Mouse (Mus musculus): Measurements from ENCODE around the gene Pou2f1. TPM values are rescaled to one million over a fixed set of nuclear protein-coding genes. Genes with fewer than 3 reads are reported as not detected.

Pou2f1 gene
- polyA plus RNA-seq, 1 experiment from 2014 or later: 26.1 TPM

GRCm38 (mm10) chr1:165934648-165935465 lies 67.6 kb downstream of the Pou2f1 start:
- Histone ChIP-seq H3K27ac (ENCODE audit: low read depth, low read length) (peak overlapping the region; percentile 37; the same call in 1 of the 2 replicates), H3K27me3 (ENCODE audit: control insufficient read depth, insufficient read depth, low read length) (no peaks in the 10 kb centered on the region), H3K4me1 (replicated peaks; ENCODE audit: control insufficient read depth, insufficient read depth, low read length) (no peaks in the 10 kb centered on the region), H3K36me3 (ENCODE audit: control insufficient read depth, insufficient read depth, low read length) (no peaks in the 10 kb centered on the region), H3K9ac (ENCODE audit: low read depth, low read length) (no peak overlapping the region), H3K9me3 (ENCODE audit: control insufficient read depth, low read length) (no peaks in the 10 kb centered on the region), H3K4me2 (replicated peaks; ENCODE audit: low read depth, low read length) (no peak overlapping the region), H3K4me3 (ENCODE audit: low read depth, low read length) (no peak overlapping the region)
- DNase-seq (ENCODE audit: low spot score): peak; percentile 52
- peak; percentile 96 for ATAC-seq (ENCODE audit: low FRiP score)
- 48% methylated on average over 7 of the region's 7 CpGs for WGBS

DNA sequence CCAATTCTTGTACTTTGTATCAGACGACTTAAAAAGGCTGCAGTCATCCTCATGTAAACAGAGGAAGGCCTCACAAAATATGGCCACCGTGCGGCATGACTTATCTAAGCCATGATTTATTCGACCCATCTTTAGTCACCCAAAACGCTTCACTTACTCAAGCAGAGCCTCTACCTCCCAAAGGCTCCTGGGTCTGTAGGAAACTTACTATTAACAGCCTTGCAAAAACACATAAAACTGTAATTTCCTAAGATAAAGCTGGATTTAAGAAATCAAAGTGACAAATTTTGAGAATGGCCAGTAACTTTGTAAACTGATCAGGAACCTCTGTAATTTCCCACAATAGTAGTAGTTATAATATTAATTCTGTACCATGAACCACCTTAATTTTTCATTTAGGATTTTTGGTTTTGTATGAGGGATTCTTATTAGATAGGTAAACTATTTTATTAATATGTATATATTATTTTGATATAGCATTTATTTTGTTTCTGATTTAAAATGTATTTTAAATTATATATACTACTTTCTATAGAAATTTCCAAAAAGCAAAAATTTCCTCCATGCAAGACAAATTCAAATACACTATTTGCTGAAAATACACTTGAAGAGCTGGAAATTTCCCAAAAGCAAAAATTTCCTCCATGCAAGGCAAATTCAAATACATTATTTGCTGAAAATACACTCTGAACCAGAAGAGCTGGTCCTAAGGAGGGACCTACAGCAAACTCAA lies 68.4 kb downstream of the Pou2f1 start:
- DNase-seq (ENCODE audit: low spot score) (no peak), ATAC-seq (ENCODE audit: low FRiP score) (no peak)
- H3K27ac ChIP-seq (ENCODE audit: low read depth, low read length): no peak overlapping the region; the same call in 1 of the 2 replicates
- H3K36me3 ChIP-seq (ENCODE audit: control insufficient read depth, insufficient read depth, low read length): no peaks in the 10 kb centered on the region
- H3K4me3 ChIP-seq (ENCODE audit: low read depth, low read length): no peak overlapping the region
- H3K27me3 ChIP-seq (ENCODE audit: control insufficient read depth, insufficient read depth, low read length): no peaks in the 10 kb centered on the region
- no peaks in the 10 kb centered on the region for H3K9me3 ChIP-seq (ENCODE audit: control insufficient read depth, low read length)
- 83% methylated on average over 5 of the region's 5 CpGs for WGBS
- H3K9ac ChIP-seq (ENCODE audit: low read depth, low read length): no peak overlapping the region
- no peak overlapping the region; the same call in 1 of the 2 replicates for H3K4me2 ChIP-seq (replicated peaks; ENCODE audit: low read depth, low read length)
- no peaks in the 10 kb centered on the region for H3K4me1 ChIP-seq (replicated peaks; ENCODE audit: control insufficient read depth, insufficient read depth, low read length)

DNA sequence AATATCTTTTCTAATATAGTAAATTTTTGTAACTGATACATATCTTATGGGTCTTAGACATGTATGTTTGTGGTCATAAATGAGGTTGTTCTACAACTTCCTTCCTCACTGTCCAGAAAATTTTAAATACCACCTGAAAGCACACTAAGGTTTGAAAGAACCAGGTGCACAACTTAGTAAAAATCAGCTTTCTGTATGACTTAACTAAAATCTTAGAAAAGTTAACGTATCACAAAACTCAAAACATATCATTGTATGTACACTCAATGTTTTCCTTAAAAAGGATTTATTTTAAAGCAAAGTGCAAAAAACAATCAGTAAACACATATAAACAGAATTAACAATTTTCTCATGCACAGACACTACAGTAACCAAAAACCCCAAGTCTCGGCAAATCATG lies 69.6 kb downstream of the Pou2f1 start:
- Histone ChIP-seq H3K9ac (ENCODE audit: low read depth, low read length) (no peak overlapping the region), H3K9me3 (ENCODE audit: control insufficient read depth, low read length) (no peaks in the 10 kb centered on the region), H3K27me3 (ENCODE audit: control insufficient read depth, insufficient read depth, low read length) (no peaks in the 10 kb centered on the region), H3K27ac (ENCODE audit: low read depth, low read length) (no peak overlapping the region), H3K4me2 (replicated peaks; ENCODE audit: low read depth, low read length) (no peak overlapping the region), H3K36me3 (ENCODE audit: control insufficient read depth, insufficient read depth, low read length) (no peaks in the 10 kb centered on the region), H3K4me1 (replicated peaks; ENCODE audit: control insufficient read depth, insufficient read depth, low read length) (no peaks in the 10 kb centered on the region), H3K4me3 (ENCODE audit: low read depth, low read length) (no peak overlapping the region)
- ATAC-seq (ENCODE audit: low FRiP score) (no peak), DNase-seq (ENCODE audit: low spot score) (no peak)
- WGBS: 94% methylated on average over 2 of the region's 2 CpGs

- Histone ChIP-seq H3K9ac (ENCODE audit: low read depth, low read length) (no peak overlapping the region), H3K4me3 (ENCODE audit: low read depth, low read length) (no peak overlapping the region), H3K9me3 (ENCODE audit: control insufficient read depth, low read length) (no peaks in the 10 kb centered on the region), H3K27ac (ENCODE audit: low read depth, low read length) (no peak overlapping the region), H3K36me3 (ENCODE audit: control insufficient read depth, insufficient read depth, low read length) (no peaks in the 10 kb centered on the region), H3K4me2 (replicated peaks; ENCODE audit: low read depth, low read length) (no peak overlapping the region), H3K27me3 (ENCODE audit: control insufficient read depth, insufficient read depth, low read length) (no peaks in the 10 kb centered on the region), H3K4me1 (replicated peaks; ENCODE audit: control insufficient read depth, insufficient read depth, low read length) (no peaks in the 10 kb centered on the region)
- ATAC-seq (ENCODE audit: low FRiP score) (no peak), DNase-seq (ENCODE audit: low spot score) (no peak)
- WGBS: 93% methylated on average over 3 of the region's 3 CpGs
Measured at GRCm38 (mm10) chr1:165930510-165930909, 72.0 kb downstream of the Pou2f1 start.

GRCm38 (mm10) chr1:165927507-165928279 lies 74.8 kb downstream of the Pou2f1 start:
- no peak overlapping the region for H3K4me2 ChIP-seq (replicated peaks; ENCODE audit: low read depth, low read length)
- 90% methylated on average over 7 of the region's 7 CpGs for WGBS

DNA sequence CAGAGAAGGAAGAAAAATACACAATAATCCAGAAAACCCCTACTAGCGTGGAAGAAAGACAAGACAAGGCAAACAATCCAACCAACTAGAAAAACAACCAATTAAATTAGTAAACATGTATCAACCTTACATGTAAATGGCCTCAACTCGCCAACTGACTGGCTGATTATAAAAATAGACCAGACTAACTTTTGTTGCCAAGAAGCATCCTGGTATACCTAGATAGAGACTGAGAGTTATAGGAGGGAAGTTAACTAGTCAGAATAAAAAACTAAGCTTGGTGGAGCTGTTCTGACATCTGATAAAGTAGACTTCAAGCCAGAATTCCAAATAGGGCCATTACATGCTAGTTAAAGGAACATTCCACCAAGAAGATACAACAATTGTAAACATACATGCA lies 77.3 kb downstream of the Pou2f1 start:
- H3K27me3 ChIP-seq (ENCODE audit: control insufficient read depth, insufficient read depth, low read length): no peaks in the 10 kb centered on the region
- ATAC-seq (ENCODE audit: low FRiP score): no peak
- WGBS: 96% methylated on average over 2 of the region's 2 CpGs
- no peak overlapping the region for H3K27ac ChIP-seq (ENCODE audit: low read depth, low read length)
- H3K9me3 ChIP-seq (ENCODE audit: control insufficient read depth, low read length): no peaks in the 10 kb centered on the region
- H3K4me1 ChIP-seq (replicated peaks; ENCODE audit: control insufficient read depth, insufficient read depth, low read length): no peaks in the 10 kb centered on the region
- no peak overlapping the region for H3K4me2 ChIP-seq (replicated peaks; ENCODE audit: low read depth, low read length)
- no peak for DNase-seq (ENCODE audit: low spot score)
- no peak overlapping the region for H3K9ac ChIP-seq (ENCODE audit: low read depth, low read length)
- H3K4me3 ChIP-seq (ENCODE audit: low read depth, low read length): no peak overlapping the region
- 0 out of 2 replicates have a peak, but pooled peaks cover 2% of the 10 kb centered on the region for H3K36me3 ChIP-seq (ENCODE audit: control insufficient read depth, insufficient read depth, low read length)

More at GRCm38 (mm10) chr1:165927507-165928279, 74.8 kb downstream of the Pou2f1 start:
- Histone ChIP-seq H3K4me1 (replicated peaks; ENCODE audit: control insufficient read depth, insufficient read depth, low read length) (no peaks in the 10 kb centered on the region), H3K4me3 (ENCODE audit: low read depth, low read length) (no peak overlapping the region), H3K9ac (ENCODE audit: low read depth, low read length) (no peak overlapping the region), H3K36me3 (ENCODE audit: control insufficient read depth, insufficient read depth, low read length) (no peaks in the 10 kb centered on the region), H3K9me3 (ENCODE audit: control insufficient read depth, low read length) (no peaks in the 10 kb centered on the region), H3K27ac (ENCODE audit: low read depth, low read length) (no peak overlapping the region), H3K27me3 (ENCODE audit: control insufficient read depth, insufficient read depth, low read length) (no peaks in the 10 kb centered on the region)
- DNase-seq (ENCODE audit: low spot score) (no peak), ATAC-seq (ENCODE audit: low FRiP score) (no peak)

DNA sequence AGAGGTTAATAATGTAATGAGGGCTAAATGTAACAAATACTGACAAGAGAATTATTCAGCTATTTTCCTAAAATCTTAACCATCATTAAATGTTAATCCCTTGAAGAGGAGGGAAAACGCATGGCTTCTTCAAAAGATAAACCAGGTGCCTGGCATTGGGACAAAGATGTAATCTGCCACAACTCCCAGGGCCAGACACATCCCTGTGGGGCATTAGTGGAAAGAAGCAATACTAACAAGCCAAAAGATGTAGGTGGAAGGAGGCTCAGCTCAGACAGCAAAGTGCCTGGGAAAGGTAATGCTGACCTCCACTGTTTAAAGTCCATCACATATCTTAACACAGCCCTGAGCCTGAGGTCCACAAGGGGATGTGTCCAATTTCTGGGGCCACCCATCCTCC lies 80.0 kb downstream of the Pou2f1 start:
- Histone ChIP-seq H3K9ac (ENCODE audit: low read depth, low read length) (no peak overlapping the region), H3K27ac (ENCODE audit: low read depth, low read length) (no peak overlapping the region), H3K4me1 (replicated peaks; ENCODE audit: control insufficient read depth, insufficient read depth, low read length) (no peaks in the 10 kb centered on the region), H3K9me3 (ENCODE audit: control insufficient read depth, low read length) (no peaks in the 10 kb centered on the region), H3K27me3 (ENCODE audit: control insufficient read depth, insufficient read depth, low read length) (no peaks in the 10 kb centered on the region), H3K4me2 (replicated peaks; ENCODE audit: low read depth, low read length) (no peak overlapping the region), H3K36me3 (ENCODE audit: control insufficient read depth, insufficient read depth, low read length) (0 out of 2 replicates have a peak, but pooled peaks cover 2% of the 10 kb centered on the region), H3K4me3 (ENCODE audit: low read depth, low read length) (no peak overlapping the region)
- WGBS: 91% methylated on average over 1 of the region's 1 CpGs
- ATAC-seq (ENCODE audit: low FRiP score) (no peak), DNase-seq (ENCODE audit: low spot score) (no peak)

GRCm38 (mm10) chr1:165921026-165921425 lies 81.5 kb downstream of the Pou2f1 start:
- Histone ChIP-seq H3K9me3 (ENCODE audit: control insufficient read depth, low read length) (no peaks in the 10 kb centered on the region), H3K9ac (ENCODE audit: low read depth, low read length) (no peak overlapping the region), H3K4me3 (ENCODE audit: low read depth, low read length) (no peak overlapping the region), H3K27ac (ENCODE audit: low read depth, low read length) (no peak overlapping the region), H3K27me3 (ENCODE audit: control insufficient read depth, insufficient read depth, low read length) (no peaks in the 10 kb centered on the region), H3K4me1 (replicated peaks; ENCODE audit: control insufficient read depth, insufficient read depth, low read length) (no peaks in the 10 kb centered on the region), H3K4me2 (replicated peaks; ENCODE audit: low read depth, low read length) (no peak overlapping the region), H3K36me3 (ENCODE audit: control insufficient read depth, insufficient read depth, low read length) (peaks cover 6% of the 10 kb centered on the region; the same call in 1 of the 2 replicates)
- ATAC-seq (ENCODE audit: low FRiP score): no peak
- no peak for DNase-seq (ENCODE audit: low spot score)
- WGBS: 70% methylated on average over 3 of the region's 3 CpGs

Data from hindbrain, embryonic 11.5 days (tissue).